Mouse (Mus musculus) heart, postnatal 0 days (tissue): ENCODE measurements around the gene Snx30. TPM values are rescaled to one million over a fixed set of nuclear protein-coding genes. Genes with fewer than 3 reads are reported as not detected.

Source experiments
- ATAC-seq: fragments of 200-750 bp; cut with Nextera tagmentation; 2 replicates; pipeline ENCODE4 v1.8.0; 2017; ENCODE audit warnings: low read depth, moderate number of reproducible peaks, moderate library complexity; ENCODE audit not compliant: insufficient read depth
- DNase-seq: peaks from one replicate; pipeline ENCODE4 v3.0.0-alpha.2; 2016; ENCODE audit warnings: low spot score
- H3K27ac ChIP-seq: fragments of 300-500 bp; sonication (generic); 2 replicates; pipeline ENCODE4 v1.5.1; 2014; ENCODE audit warnings: low read depth, mild to moderate bottlenecking
- H3K27me3 ChIP-seq: fragments of 300-500 bp; sonication (generic); 2 replicates; pipeline ENCODE4 v1.6.1; 2014; ENCODE audit warnings: low read length, mixed read lengths; ENCODE audit not compliant: control insufficient read depth, insufficient read depth
- H3K36me3 ChIP-seq: fragments of 300-500 bp; sonication (generic); replicated peaks from 2 replicates; pipeline ENCODE4 v1.6.1; 2014; ENCODE audit warnings: low read length, mixed read lengths; ENCODE audit not compliant: control insufficient read depth, insufficient read depth
- H3K4me1 ChIP-seq: fragments of 300-500 bp; sonication (generic); 2 replicates; pipeline ENCODE4 v1.6.1; 2014; ENCODE audit warnings: antibody characterized with exemption; ENCODE audit not compliant: control insufficient read depth, insufficient read depth
- H3K4me2 ChIP-seq: fragments of 300-500 bp; sonication (generic); 2 replicates; pipeline ENCODE4 v1.6.1; 2014; ENCODE audit warnings: low read depth, mild to moderate bottlenecking, low read length, moderate library complexity
- H3K4me3 ChIP-seq: fragments of 300-500 bp; sonication (generic); 2 replicates; pipeline ENCODE4 v1.5.1; 2014; ENCODE audit warnings: low read depth, low read length
- H3K9ac ChIP-seq: fragments of 300-500 bp; sonication (generic); replicated peaks from 2 replicates; pipeline ENCODE4 v1.6.1; 2014; ENCODE audit warnings: low read depth, low read length, mixed read lengths
- H3K9me3 ChIP-seq: fragments of 300-500 bp; sonication (generic); replicated peaks from 2 replicates; pipeline ENCODE4 v1.6.1; 2016; ENCODE audit warnings: low read length; ENCODE audit not compliant: control insufficient read depth
- CTCF ChIP-seq: IDR thresholded peaks from 2 replicates; pipeline ENCODE4 v1.5.1; 2016; ENCODE audit warnings: antibody characterized with exemption, control low read depth, low read depth
- EP300 ChIP-seq: IDR thresholded peaks from 2 replicates; pipeline ENCODE4 v1.6.1; 2016; ENCODE audit warnings: antibody characterized with exemption, low read depth
- WGBS: fragments of 180-500 bp; shearing (Covaris S2); extraction: QIAGEN DNeasy Blood & Tissue Kit; methylation state at CpG from one replicate; pipeline ENCODE4 v1.1.7; 2014; 5-methylcytosine and 5-hydroxymethylcytosine counted together
- polyA plus RNA-seq: library from polyadenylated mRNA; unstranded; fragments of >200 nt; fragmentation: Nextera tagmentation; extraction: Ambion mirVana; gene quantifications from 2 replicates; pipeline ENCODE4 v1.2.1, GENCODE M21; 2015
- total RNA-seq: library from RNA; depleted of rRNA; stranded (reverse); fragments of >200 nt; gene quantifications from 2 replicates; pipeline ENCODE4 v1.2.3, GENCODE M21; 2014; ENCODE audit warnings: low replicate concordance

Snx30 gene
- total and polyA plus RNA-seq, 2 experiments from 2014 or later: 2.9 to 4.5 TPM

DNA sequence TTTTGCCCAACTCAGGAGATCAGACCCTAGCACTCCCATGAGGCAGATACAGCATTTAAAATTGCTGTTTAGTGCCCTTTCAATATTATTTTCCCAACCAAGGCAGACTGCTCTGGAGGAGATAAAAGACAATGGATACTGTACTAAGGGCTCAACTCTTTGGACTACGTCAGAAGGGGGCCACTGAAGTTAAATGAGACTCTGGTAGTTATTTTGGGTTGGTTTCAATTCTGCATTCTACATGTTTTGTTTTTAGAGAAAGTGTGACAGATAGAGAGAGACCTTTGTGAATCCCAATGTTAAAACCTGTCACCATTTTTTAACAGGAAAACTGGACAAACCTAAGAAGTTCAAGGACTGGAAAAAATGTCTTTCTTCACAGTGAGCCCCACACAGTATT, 886 bp upstream of the Snx30 start:
- Histone ChIP-seq H3K27me3 (no peaks in the 10 kb centered on the region), H3K9me3 (no peaks in the 10 kb centered on the region), H3K27ac (peak overlapping the region; percentile 46), H3K4me1 (peaks cover 12% of the 10 kb centered on the region), H3K4me2 (peak overlapping the region; percentile 83), H3K9ac (0 out of 2 replicates have a peak overlapping the region, but pooled peaks have one; percentile 0), H3K4me3 (peak overlapping the region; percentile 79), H3K36me3 (no peaks in the 10 kb centered on the region)
- TF ChIP-seq EP300: no peak
- TF ChIP-seq CTCF: no peak
- WGBS: 69% methylated on average over 1 of the region's 1 CpGs
- ATAC-seq (no peak), DNase-seq (no peak)

DNA sequence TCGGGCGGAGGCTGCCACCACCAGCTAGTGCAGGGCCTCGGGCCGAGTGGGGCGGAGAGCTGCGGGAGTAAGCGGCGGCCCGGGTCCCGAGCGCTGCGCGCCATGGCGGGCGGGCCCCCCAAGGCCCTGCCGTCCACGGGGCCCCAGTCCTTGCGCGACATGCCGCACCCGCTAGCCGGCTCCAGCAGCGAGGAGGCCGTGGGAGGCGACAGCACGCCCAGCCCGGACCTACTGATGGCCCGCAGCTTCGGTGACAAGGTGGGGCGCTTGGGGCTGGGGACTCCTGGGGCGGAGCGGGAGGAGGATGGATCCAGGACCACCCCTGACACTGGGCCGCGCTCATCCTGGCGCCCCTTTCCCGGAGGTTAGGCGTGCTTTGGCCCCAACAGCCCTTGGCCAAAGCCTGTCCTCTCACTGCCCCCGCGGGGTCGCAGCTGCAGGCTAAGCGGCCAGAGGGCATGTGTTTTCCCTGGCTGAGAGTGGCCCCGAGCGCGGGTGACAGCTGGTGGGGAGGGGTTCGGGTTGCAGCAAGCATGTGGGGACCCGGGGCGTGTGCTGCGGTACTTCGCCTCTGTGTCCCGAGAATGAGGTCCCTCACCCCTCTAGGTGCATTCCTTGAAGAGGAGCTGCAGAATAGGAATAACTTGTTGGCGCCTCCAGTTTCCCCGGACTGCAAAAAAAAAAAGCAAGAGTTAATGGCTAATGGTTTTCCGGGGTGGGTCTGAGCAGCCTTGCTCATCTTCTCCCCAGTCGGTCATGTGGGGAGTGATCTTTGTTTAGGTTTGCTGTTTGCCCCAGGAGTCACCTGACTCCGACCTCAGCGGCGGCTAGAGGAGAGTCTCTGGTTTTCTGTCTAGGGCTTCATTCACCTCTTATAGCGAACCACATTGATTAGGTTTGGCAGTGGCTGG, 583 bp downstream of the Snx30 start:
- under 1% methylated on average over 57 of the region's 58 CpGs for WGBS
- peak; percentile 66 for ATAC-seq
- Histone ChIP-seq H3K9me3 (no peaks in the 10 kb centered on the region), H3K4me3 (peak overlapping the region; percentile 79), H3K27ac (peak overlapping the region; percentile 77), H3K36me3 (no peaks in the 10 kb centered on the region), H3K4me2 (peak overlapping the region; percentile 83), H3K4me1 (peaks cover 12% of the 10 kb centered on the region), H3K9ac (peak overlapping the region; percentile 76), H3K27me3 (no peaks in the 10 kb centered on the region)
- DNase-seq: no peak
- TF ChIP-seq EP300: no peak
- no peak for TF ChIP-seq CTCF

DNA sequence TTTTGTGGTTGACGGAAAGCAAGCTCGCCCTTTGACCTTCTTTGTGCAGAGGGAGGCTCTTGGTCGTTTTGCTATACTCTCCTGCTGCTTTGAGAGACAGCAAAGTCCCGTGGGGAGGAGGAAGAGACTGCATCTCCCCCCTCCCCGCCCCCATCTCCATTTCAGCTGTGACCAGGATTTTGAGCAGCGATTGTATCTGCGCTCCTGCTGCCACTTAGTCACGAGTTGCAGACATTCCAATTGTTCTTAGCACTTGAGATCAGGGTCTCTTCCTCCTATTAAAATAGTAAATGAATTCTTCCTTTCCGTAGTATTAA, 1.2 kb downstream of the Snx30 start:
- WGBS: 3% methylated on average over 9 of the region's 9 CpGs
- Histone ChIP-seq H3K4me1 (peaks cover 12% of the 10 kb centered on the region), H3K4me3 (peak overlapping the region; percentile 79), H3K9ac (peak overlapping the region; percentile 76), H3K9me3 (no peaks in the 10 kb centered on the region), H3K4me2 (peak overlapping the region; percentile 83), H3K36me3 (no peaks in the 10 kb centered on the region), H3K27me3 (no peaks in the 10 kb centered on the region), H3K27ac (peak overlapping the region; percentile 77; the same call in 1 of the 2 replicates)
- TF ChIP-seq EP300: no peak
- no peak for TF ChIP-seq CTCF
- ATAC-seq (no peak), DNase-seq (no peak)

- 60% methylated on average over 2 of the region's 2 CpGs for WGBS
- Histone ChIP-seq H3K9me3 (no peaks in the 10 kb centered on the region), H3K36me3 (no peaks in the 10 kb centered on the region), H3K4me3 (peak overlapping the region; percentile 79; the same call in 1 of the 2 replicates), H3K9ac (no peak overlapping the region), H3K27me3 (no peaks in the 10 kb centered on the region), H3K4me2 (peak overlapping the region; percentile 83; the same call in 1 of the 2 replicates), H3K4me1 (peaks cover 12% of the 10 kb centered on the region), H3K27ac (no peak overlapping the region)
- no peak for TF ChIP-seq EP300
- no peak for TF ChIP-seq CTCF
- no peak for ATAC-seq
- DNase-seq: no peak
These were observed 1.9 kb downstream of the Snx30 start for GRCm38 (mm10) chr4:59807521-59807920.

GRCm38 (mm10) chr4:59808396-59808795, 2.8 kb downstream of the Snx30 start:
- no peak overlapping the region for H3K27ac ChIP-seq
- H3K4me1 ChIP-seq: peaks cover 12% of the 10 kb centered on the region
- no peak overlapping the region for H3K9ac ChIP-seq
- no peak for ATAC-seq
- no peak overlapping the region for H3K4me2 ChIP-seq
- no peaks in the 10 kb centered on the region for H3K9me3 ChIP-seq
- no peak for DNase-seq
- TF ChIP-seq EP300: no peak
- no peak; the same call in 1 of the 2 replicates for TF ChIP-seq CTCF
- H3K4me3 ChIP-seq: no peak overlapping the region
- no peaks in the 10 kb centered on the region for H3K27me3 ChIP-seq
- 86% methylated on average over 5 of the region's 5 CpGs for WGBS
- no peaks in the 10 kb centered on the region for H3K36me3 ChIP-seq
